Mouse (Mus musculus): ENCODE measurements at regions not wholly inside any gene's neighbourhood (a gene's known extent, or its start where the extent isn't known, plus 50 kb on each side); places are given as distances from the start of the nearest gene placed in this dataset.

DNA sequence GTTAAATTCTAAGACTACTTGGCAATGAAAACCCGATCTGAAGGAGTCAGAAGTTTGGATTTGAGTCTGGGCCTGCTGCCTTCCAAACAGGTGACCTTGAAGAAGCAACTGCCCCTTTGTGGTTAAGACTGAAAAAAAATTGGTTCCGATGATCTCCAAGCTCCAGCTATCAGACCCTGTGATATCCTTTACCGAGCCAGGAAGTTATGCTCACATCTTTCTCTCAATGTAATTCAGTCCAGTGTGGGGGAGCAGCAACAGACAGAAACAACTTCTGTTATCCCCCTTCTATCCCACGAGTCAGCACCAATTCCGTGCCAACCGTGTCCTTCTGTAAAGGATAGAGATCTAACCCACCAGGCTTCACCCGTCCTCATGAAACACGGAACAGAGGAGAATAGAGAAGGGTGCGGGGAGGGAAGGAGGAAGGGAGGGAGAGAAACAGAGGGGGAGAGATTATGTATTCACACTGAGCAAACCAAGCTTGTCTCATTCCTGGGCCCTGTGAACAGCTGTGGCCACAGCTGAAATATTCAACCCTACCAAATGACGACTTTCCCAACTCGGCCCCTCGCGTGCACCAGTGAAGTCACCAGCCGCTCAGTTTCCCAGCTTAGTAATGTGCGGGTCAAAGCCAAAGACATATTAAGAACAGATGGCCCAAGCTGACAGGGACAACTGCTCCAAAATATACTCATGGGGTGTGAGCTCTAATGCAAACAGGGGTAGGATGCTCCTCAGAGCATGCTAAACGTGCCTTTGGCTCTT lies 164.9 kb downstream of the Gas1 start:
- Histone ChIP-seq H3K4me2 (ENCODE audit: insufficient read depth, low read depth, poor library complexity, severe bottlenecking) (no peak overlapping the region), H3K36me3 (replicated peaks in 1 of 2; ENCODE audit: control insufficient read depth in 1 of 2, insufficient read depth in 1 of 2, low read length in 1 of 2) (no peaks in the 10 kb centered on the region), H3K27me3 (replicated peaks) (no peaks in the 10 kb centered on the region), H3K4me3 (replicated peaks in 1 of 3; ENCODE audit: low read depth in 2 of 3, low read length in 2 of 3, poor library complexity in 1 of 3) (no peak overlapping the region), H3K9ac (ENCODE audit: insufficient read depth, low read depth) (no peak overlapping the region), H3K27ac (ENCODE audit: insufficient read depth, low read depth) (no peak overlapping the region), H3K79me2 (replicated peaks; ENCODE audit: control insufficient read depth, extremely low read depth, insufficient read depth, poor library complexity, severe bottlenecking) (no peaks in the 10 kb centered on the region), H3K9me3 (replicated peaks; ENCODE audit: low read length) (peaks cover 80% of the 10 kb centered on the region), H3K4me1 (ENCODE audit: control insufficient read depth in 1 of 2, insufficient read depth in 2 of 2) (no peaks in the 10 kb centered on the region)
- dilution Hi-C loops (cut with MboI; ENCODE audit: extremely low pct_ligation_motif_present, extremely low pct_unique_long_range_greater_than_20kb, low sequenced_read_pairs) = no loop called here
- no peak for TF ChIP-seq GABPA (IDR thresholded peaks at IDR 0.05; ENCODE audit: insufficient replicate concordance, low read depth, low read length)
- TF ChIP-seq TBP (conservative IDR thresholded peaks at IDR 0.05; ENCODE audit: low read depth, low read length) = no peak
- TF ChIP-seq ZC3H11A (IDR thresholded peaks at IDR 0.05; ENCODE audit: low read depth, low read length) = no peak
- TF ChIP-seq ELF1 (IDR thresholded peaks at IDR 0.05; ENCODE audit: low read depth, low read length) = no peak
- no peak for TF ChIP-seq KAT2A (IDR thresholded peaks at IDR 0.05; ENCODE audit: insufficient replicate concordance, low read length)
- TF ChIP-seq USF2 (conservative IDR thresholded peaks at IDR 0.05; ENCODE audit: low read depth, low read length) = no peak
- no peak for DNase-seq (ENCODE audit: extremely low read depth)
- in situ Hi-C loops (cut with MboI; ENCODE audit: low pct_ligation_motif_present, low pct_unique_long_range_greater_than_20kb, low sequenced_read_pairs) = no loop called here

DNA sequence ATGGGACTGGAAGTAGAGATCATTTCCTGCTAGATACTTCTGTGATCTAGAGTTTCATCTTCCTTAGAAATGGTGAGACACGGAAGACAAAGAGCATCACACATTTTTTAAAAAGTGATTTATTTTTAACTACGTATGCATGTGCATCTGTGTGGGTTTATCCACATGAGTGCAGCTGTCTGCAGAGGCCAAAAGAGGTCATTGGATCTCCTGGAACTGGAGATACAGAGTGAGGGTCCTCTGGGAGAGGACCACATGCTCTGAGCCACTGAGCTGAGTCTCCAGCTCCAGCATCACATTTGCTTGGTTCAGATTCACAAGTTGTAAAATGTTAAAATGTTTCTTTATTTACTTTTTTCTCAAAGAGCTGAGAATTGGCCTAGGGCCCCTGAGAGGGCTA lies 166.1 kb downstream of the Gas1 start:
- H3K9me3 ChIP-seq (replicated peaks; ENCODE audit: low read length) = peaks cover 75% of the 10 kb centered on the region
- no peak overlapping the region for H3K9ac ChIP-seq (ENCODE audit: insufficient read depth, low read depth)
- in situ Hi-C loops (cut with MboI; ENCODE audit: low pct_ligation_motif_present, low pct_unique_long_range_greater_than_20kb, low sequenced_read_pairs) = no loop called here
- TF ChIP-seq ZC3H11A (IDR thresholded peaks at IDR 0.05; ENCODE audit: low read depth, low read length) = no peak
- no peak for TF ChIP-seq PAX5 (IDR thresholded peaks at IDR 0.05; ENCODE audit: low read length)
- no peak for TF ChIP-seq E2F4 (IDR thresholded peaks at IDR 0.05; ENCODE audit: insufficient replicate concordance, low read depth, low read length)
- TF ChIP-seq RCOR1 (conservative IDR thresholded peaks at IDR 0.05; ENCODE audit: low read depth, low read length) = no peak
- no peak for TF ChIP-seq HCFC1 (IDR thresholded peaks at IDR 0.05; ENCODE audit: low read depth, low read length)
- TF ChIP-seq USF2 (conservative IDR thresholded peaks at IDR 0.05; ENCODE audit: low read depth, low read length) = no peak
- no peaks in the 10 kb centered on the region for H3K4me1 ChIP-seq (ENCODE audit: control insufficient read depth in 1 of 2, insufficient read depth in 2 of 2)
- H3K27me3 ChIP-seq (replicated peaks) = no peaks in the 10 kb centered on the region
- H3K36me3 ChIP-seq (replicated peaks in 1 of 2; ENCODE audit: control insufficient read depth in 1 of 2, insufficient read depth in 1 of 2, low read length in 1 of 2) = no peaks in the 10 kb centered on the region
- no peak overlapping the region for H3K27ac ChIP-seq (ENCODE audit: insufficient read depth, low read depth)
- H3K4me3 ChIP-seq (replicated peaks in 1 of 3; ENCODE audit: low read depth in 2 of 3, low read length in 2 of 3, poor library complexity in 1 of 3) = no peak overlapping the region
- DNase-seq (ENCODE audit: extremely low read depth) = no peak
- dilution Hi-C loops (cut with MboI; ENCODE audit: extremely low pct_ligation_motif_present, extremely low pct_unique_long_range_greater_than_20kb, low sequenced_read_pairs) = no loop called here
- H3K4me2 ChIP-seq (ENCODE audit: insufficient read depth, low read depth, poor library complexity, severe bottlenecking) = no peak overlapping the region
- H3K79me2 ChIP-seq (replicated peaks; ENCODE audit: control insufficient read depth, extremely low read depth, insufficient read depth, poor library complexity, severe bottlenecking) = no peaks in the 10 kb centered on the region

GRCm38 (mm10) chr13:60007593-60007992 lies 169.6 kb downstream of the Gas1 start:
- Histone ChIP-seq H3K9ac (ENCODE audit: insufficient read depth, low read depth) (no peak overlapping the region), H3K4me3 (replicated peaks in 1 of 3; ENCODE audit: low read depth in 2 of 3, low read length in 2 of 3, poor library complexity in 1 of 3) (no peak overlapping the region), H3K27me3 (replicated peaks) (no peaks in the 10 kb centered on the region), H3K9me3 (replicated peaks; ENCODE audit: low read length) (peaks cover 64% of the 10 kb centered on the region), H3K4me2 (ENCODE audit: insufficient read depth, low read depth, poor library complexity, severe bottlenecking) (no peak overlapping the region), H3K27ac (ENCODE audit: insufficient read depth, low read depth) (no peak overlapping the region), H3K36me3 (replicated peaks in 1 of 2; ENCODE audit: control insufficient read depth in 1 of 2, insufficient read depth in 1 of 2, low read length in 1 of 2) (no peaks in the 10 kb centered on the region), H3K79me2 (replicated peaks; ENCODE audit: control insufficient read depth, extremely low read depth, insufficient read depth, poor library complexity, severe bottlenecking) (no peaks in the 10 kb centered on the region), H3K4me1 (ENCODE audit: control insufficient read depth in 1 of 2, insufficient read depth in 2 of 2) (no peaks in the 10 kb centered on the region)
- in situ Hi-C loops (cut with MboI; ENCODE audit: low pct_ligation_motif_present, low pct_unique_long_range_greater_than_20kb, low sequenced_read_pairs) = no loop called here
- TF ChIP-seq MAFK (IDR thresholded peaks at IDR 0.05; ENCODE audit: insufficient replicate concordance, low read length) (no peak), TCF12 (IDR thresholded peaks at IDR 0.05; ENCODE audit: low read depth, low read length) (no peak), UBTF (IDR thresholded peaks at IDR 0.05; ENCODE audit: low read depth, low read length) (no peak), JUN (IDR thresholded peaks at IDR 0.05; ENCODE audit: insufficient read depth, low read depth, low read length) (no peak), SIN3A (IDR thresholded peaks at IDR 0.05; ENCODE audit: low read length) (no peak)
- DNase-seq (ENCODE audit: extremely low read depth) = no peak
- dilution Hi-C loops (cut with MboI; ENCODE audit: extremely low pct_ligation_motif_present, extremely low pct_unique_long_range_greater_than_20kb, low sequenced_read_pairs) = no loop called here

Data from CH12.LX (cell line).